Mouse (Mus musculus) retina, postnatal 7 days (tissue): ENCODE data around the gene Zfp281.

Experiments used
- DNase-seq: peaks from one replicate; pipeline ENCODE4 v3.0.0-alpha.2; 2012; ENCODE audit warnings: low read depth, low spot score

Zfp281 gene

GRCm38 (mm10) chr1:136656619-136657018 lies 31.9 kb downstream of the Zfp281 start:
- no peak for DNase-seq

GRCm38 (mm10) chr1:136658456-136659227 lies 33.9 kb downstream of the Zfp281 start:
- DNase-seq, result no peak

- DNase-seq, result no peak
Observed at GRCm38 (mm10) chr1:136659337-136659736, 34.6 kb downstream of the Zfp281 start.

DNA sequence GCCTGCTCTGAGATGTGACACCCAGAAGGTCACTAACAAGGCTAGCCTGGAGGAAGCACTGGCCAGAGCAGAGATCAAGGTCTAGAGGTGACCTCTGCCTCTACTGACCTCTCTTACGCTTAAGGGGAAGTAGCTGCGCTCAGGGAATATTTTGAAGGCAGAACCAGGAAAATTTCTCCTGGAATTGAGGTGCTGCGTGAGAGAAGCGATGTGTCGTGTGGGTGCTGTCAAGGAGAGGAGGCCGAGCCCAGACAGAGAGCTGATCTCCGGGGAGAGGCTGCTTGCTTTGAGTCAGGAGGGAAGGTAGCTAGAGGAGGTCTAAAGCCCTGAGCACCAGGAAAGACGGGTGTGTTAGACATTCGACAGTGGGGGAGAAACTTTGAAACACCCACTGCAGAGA lies 35.2 kb downstream of the Zfp281 start:
- no peak for DNase-seq

DNA sequence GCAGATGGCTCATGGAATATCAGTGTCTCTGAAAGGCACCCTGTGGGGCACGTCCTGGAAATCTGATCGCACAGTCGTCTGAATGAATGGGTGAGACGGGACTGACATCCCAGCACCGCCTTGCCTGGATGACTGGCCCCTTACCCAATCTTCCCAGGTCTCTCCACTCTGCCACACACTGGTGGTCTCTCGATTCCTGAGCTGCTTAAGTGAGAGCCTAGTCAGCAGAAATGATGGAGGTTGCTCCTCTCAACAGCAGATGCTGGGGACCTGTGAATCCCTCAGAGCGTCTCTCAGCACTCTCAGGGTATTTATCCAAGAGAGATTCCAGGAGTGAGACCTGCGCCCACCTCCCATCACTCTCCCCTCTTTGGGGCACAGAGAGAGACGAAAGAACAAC lies 36.8 kb downstream of the Zfp281 start:
- no peak for DNase-seq

DNA sequence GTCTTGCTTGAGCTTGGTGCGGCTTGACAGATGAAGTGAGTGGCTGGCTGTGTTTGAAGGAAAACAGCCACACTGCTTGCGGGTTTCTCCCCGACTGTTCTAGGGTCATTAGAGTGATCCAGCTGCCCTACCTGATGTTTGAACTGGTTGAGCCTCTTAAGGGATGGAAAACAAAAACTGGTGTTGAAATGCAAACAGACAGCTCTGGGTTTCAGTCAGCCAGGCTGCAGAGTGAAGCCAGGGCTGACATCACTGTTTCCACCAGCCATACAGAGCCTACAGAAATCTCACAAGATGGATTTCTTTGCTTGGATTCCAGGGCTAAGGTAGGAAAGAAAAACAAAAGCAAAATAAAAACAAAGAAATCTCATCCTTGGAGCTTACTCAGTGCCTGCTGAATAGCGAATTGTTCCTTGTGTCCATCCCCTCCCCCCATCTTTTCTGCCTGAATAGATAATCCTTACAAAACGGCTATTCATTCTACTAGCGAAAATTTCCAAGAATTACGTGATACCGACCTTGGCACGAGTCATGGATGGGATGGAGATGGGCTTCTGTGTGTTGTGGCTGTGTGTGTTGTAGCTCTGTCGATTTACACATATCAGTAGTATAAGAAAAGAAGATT lies 37.4 kb downstream of the Zfp281 start:
- DNase-seq, result no peak

DNA sequence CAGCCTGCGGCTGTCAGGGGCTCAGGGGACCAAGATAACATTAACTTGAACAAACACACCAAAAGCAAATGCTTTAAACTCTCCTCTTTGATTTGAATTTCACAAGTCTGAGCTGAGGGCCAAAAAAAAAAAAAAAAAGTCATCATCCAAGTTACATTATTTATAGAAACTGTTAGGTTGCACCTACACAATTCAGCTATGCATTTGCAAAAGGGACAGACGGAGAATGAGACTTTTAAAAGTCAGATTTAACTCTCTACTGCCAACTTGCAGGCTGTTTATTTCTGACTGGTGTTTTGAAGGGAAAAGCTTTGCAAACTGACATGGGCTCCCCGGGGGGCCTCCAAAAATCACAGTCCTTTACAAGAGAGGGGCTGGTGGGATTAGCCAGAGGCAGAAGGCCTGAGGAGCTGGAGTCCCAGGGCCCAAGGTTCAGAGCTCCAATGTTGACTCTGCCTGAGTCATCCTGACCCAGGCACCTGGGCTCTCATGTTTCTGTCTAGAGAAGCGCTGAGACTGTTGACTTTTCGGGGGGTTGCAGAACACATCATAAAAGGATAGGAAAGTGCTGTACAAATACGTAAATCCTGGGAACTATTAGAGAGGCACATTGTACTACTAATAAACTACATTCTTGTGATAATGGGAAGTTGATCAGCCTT lies 40.4 kb downstream of the Zfp281 start:
- no peak for DNase-seq

- no peak for DNase-seq
Observed at GRCm38 (mm10) chr1:136666513-136666912, 41.8 kb downstream of the Zfp281 start.

GRCm38 (mm10) chr1:136669926-136670325 lies 45.2 kb downstream of the Zfp281 start:
- DNase-seq, result no peak

DNA sequence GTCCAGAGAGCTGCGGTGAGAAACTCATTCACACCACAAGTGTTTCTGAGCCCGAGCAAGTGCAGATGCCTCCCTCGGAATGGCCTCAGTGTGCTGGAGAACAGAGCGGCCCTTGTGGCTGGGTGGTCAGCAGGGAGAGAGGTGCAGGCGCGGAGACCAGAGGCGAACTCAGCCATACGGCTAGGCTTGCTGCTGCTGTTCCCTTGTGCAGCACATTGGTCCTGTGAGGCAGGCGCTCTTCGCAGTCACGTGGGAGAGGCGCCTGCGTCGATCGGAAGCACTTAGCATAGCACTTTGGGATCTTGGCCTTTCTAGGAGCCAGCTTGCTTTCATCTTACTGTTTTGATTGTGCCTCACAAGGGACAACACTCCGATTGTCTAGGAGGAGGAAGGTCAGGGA lies 45.7 kb downstream of the Zfp281 start:
- DNase-seq, result no peak

DNA sequence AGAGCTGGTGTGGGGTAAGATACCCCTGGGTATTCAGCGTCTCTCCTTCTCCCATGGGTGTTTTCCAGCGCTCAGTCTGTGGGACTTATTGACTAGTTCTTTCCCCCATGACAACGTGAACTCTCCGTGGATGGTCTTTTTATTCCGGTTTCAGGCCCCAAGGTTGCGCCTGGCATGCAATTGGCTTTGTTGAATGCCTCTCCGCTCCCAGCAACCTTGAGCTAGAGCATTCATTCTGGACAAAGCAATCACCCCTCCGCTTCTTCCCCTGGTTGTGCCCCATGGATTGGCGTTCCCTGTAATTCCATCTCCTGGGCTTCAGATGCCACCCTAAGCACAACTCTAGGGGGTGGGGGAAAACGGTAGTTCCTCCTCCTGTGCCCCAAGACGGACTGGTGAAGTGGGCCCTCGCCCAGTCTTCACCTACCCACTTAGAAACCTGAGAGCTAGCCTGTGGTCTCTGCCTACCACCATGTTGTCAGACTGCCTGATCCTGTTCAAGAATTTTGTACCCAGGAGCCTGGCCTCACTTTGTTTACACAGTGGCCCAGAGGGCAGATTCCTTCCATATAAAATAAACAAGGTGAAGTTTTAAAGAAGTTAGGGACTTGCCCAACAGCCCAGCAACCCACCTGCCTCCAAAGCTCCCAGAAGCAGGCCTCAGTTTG lies 47.2 kb downstream of the Zfp281 start:
- DNase-seq, result no peak

DNA sequence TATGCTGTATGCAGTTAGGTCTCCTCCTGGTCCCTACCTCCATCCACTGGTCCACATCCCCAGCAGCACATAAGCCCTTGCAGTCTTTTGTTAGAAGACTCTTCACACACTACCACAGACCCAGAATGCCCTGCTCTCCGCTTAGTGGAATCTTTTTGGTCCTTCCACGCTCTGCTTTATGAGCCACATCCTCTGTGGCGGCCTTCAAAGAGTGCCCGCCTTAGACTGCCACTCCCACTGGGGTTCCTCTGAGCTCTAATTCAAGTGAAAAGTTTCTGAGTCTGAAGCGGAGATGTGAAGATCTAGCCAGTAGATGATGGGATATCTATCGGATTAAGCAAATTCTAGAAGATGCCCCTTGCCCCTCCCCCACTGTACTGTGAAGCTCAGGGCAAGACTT lies 47.9 kb downstream of the Zfp281 start:
- no peak for DNase-seq

- no peak for DNase-seq
Observed at GRCm38 (mm10) chr1:136673293-136673692, 48.6 kb downstream of the Zfp281 start.

- no peak for DNase-seq
Observed at GRCm38 (mm10) chr1:136674548-136675455, 50.1 kb downstream of the Zfp281 start.

DNA sequence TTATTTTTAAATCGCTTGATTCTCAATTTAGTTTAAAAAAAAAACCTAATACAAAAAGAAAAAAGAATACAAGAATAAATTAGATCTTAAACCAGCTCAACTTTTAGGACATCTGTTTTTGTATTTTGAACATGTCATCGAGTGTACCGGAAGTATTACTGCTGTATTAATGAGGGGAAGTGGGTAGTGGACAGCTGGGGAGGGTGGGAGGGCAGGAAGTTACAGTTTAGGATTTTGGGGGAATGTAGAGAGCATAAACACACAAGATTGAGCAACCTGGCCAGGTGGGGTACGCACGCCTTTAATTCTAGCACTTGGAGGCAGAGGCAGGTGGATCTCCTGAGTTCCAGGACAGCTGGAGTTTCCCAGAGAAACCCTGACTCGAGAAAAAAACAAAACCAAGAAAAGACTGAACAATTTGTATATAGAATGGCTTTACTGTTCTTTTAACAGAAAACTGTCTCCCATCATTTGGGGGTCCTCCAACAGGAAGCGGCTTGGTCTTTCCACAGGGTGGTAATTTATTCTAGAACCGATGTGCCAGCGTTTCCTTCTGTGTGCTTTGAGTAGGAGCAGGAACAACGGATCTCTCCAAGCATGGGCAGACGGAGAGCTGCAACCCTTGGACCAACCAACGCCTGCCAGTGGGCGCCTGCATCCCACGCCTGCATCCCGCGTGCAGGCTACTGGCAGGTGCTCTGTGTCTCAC lies 51.2 kb downstream of the Zfp281 start:
- no peak for DNase-seq

DNA sequence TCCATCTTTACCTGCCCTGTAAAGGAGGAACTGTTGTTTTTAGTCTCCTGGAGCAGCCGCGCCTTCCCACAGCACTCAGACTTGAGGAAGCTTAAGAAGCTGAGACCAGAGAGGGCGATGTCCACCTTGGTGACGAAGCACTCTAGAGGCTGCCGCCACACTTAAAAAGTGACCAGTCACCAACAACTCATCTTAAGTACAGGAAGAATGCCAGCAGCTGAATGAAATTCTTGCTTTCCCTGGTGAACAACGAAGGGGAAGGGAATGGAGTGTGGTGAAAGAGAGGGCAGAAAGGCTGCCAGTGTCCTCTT lies 51.7 kb downstream of the Zfp281 start:
- no peak for DNase-seq

DNA sequence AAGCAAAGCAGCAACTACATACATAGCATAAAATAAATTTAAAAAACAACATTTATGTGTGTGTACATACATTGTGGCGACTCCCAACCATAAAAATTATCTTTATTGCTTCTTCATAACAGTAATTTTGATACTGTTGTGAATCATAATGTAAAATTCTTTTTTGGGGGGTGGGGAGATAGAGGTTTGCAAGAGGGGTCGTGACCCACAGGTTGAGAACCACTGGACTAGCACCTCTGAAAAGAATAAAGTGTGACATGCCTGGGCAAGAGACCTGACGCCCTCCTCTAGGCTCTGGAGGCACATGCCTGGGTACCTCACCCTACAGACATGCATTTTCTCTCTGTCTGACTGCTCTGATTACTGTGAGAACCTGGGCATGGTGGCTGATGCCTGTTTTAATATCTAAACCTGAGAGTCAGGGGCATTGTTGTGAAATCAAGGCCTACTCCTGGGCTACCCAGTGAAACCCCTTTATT lies 53.2 kb downstream of the Zfp281 start:
- DNase-seq, result no peak

- no peak for DNase-seq
Observed at GRCm38 (mm10) chr1:136678836-136679235, 54.1 kb downstream of the Zfp281 start.
